Mouse (Mus musculus) hindbrain, embryonic 13.5 days (tissue): ENCODE measurements at regions not wholly inside any gene's neighbourhood (a gene's known extent, or its start where the extent isn't known, plus 50 kb on each side); places are given as distances from the start of the nearest gene placed in this dataset.

Experiments used
- ATAC-seq: fragments of 200-750 bp; cut with Nextera tagmentation; 2 replicates; pipeline ENCODE4 v1.8.0; 2017; ENCODE audit warnings: moderate TSS enrichment; ENCODE audit not compliant: low FRiP score
- H3K27ac ChIP-seq: fragments of 300-500 bp; sonication (generic); 2 replicates; pipeline ENCODE4 v1.5.1; 2015; ENCODE audit warnings: inconsistent platforms, mild to moderate bottlenecking, moderate library complexity
- H3K27me3 ChIP-seq: fragments of 300-500 bp; sonication (generic); 2 replicates; pipeline ENCODE4 v1.6.1; 2015; ENCODE audit warnings: mild to moderate bottlenecking, inconsistent platforms
- H3K36me3 ChIP-seq: fragments of 300-500 bp; sonication (generic); 2 replicates; pipeline ENCODE4 v1.6.1; 2015; ENCODE audit warnings: mild to moderate bottlenecking, inconsistent platforms
- H3K4me1 ChIP-seq: fragments of 300-500 bp; sonication (generic); replicated peaks from 2 replicates; pipeline ENCODE4 v1.6.1; 2015; ENCODE audit warnings: inconsistent platforms
- H3K4me2 ChIP-seq: fragments of 300-500 bp; sonication (generic); 2 replicates; pipeline ENCODE4 v1.6.1; 2015; ENCODE audit warnings: inconsistent platforms, mild to moderate bottlenecking, moderate library complexity
- H3K4me3 ChIP-seq: fragments of 300-500 bp; sonication (generic); 2 replicates; pipeline ENCODE4 v1.5.1; 2015; ENCODE audit warnings: mild to moderate bottlenecking, inconsistent platforms
- H3K9ac ChIP-seq: fragments of 300-500 bp; sonication (generic); 2 replicates; pipeline ENCODE4 v1.6.1; 2015; ENCODE audit warnings: mild to moderate bottlenecking, inconsistent platforms
- H3K9me3 ChIP-seq: fragments of 300-500 bp; sonication (generic); 2 replicates; pipeline ENCODE4 v1.6.1; 2016; ENCODE audit warnings: inconsistent platforms
- WGBS: fragments of 180-500 bp; shearing (Covaris S2); methylation state at CpG from one replicate; pipeline ENCODE4 v1.1.7; 2015; 5-methylcytosine and 5-hydroxymethylcytosine counted together

- no peak overlapping the region for H3K4me2 ChIP-seq
Observed at GRCm38 (mm10) chr10:102686667-102687397, 174.8 kb downstream of the Rassf9 start.

GRCm38 (mm10) chr10:102685833-102686434, 173.9 kb downstream of the Rassf9 start:
- Histone ChIP-seq H3K36me3 (no peaks in the 10 kb centered on the region), H3K4me1 (no peaks in the 10 kb centered on the region), H3K9ac (no peak overlapping the region), H3K4me3 (no peak overlapping the region), H3K27ac (no peak overlapping the region), H3K27me3 (no peaks in the 10 kb centered on the region), H3K9me3 (no peaks in the 10 kb centered on the region), H3K4me2 (no peak overlapping the region)
- 77% methylated on average over 7 of the region's 7 CpGs for WGBS
- ATAC-seq = 0 out of 2 replicates have a peak, but pooled peaks have one; percentile 13

More at GRCm38 (mm10) chr10:102686667-102687397, 174.8 kb downstream of the Rassf9 start:
- H3K27ac ChIP-seq = no peak overlapping the region
- no peak for ATAC-seq
- H3K4me1 ChIP-seq = no peaks in the 10 kb centered on the region
- no peaks in the 10 kb centered on the region for H3K36me3 ChIP-seq
- no peaks in the 10 kb centered on the region for H3K9me3 ChIP-seq
- no peak overlapping the region for H3K9ac ChIP-seq
- 77% methylated on average over 14 of the region's 14 CpGs for WGBS
- H3K27me3 ChIP-seq = no peaks in the 10 kb centered on the region
- no peak overlapping the region for H3K4me3 ChIP-seq

GRCm38 (mm10) chr10:102667359-102667758, 155.3 kb downstream of the Rassf9 start:
- H3K4me2 ChIP-seq = no peak overlapping the region
- H3K36me3 ChIP-seq = no peaks in the 10 kb centered on the region
- no peak for ATAC-seq
- no peaks in the 10 kb centered on the region for H3K4me1 ChIP-seq
- H3K9ac ChIP-seq = no peak overlapping the region
- no peaks in the 10 kb centered on the region for H3K9me3 ChIP-seq
- 79% methylated on average over 5 of the region's 5 CpGs for WGBS
- H3K4me3 ChIP-seq = no peak overlapping the region
- no peak overlapping the region for H3K27ac ChIP-seq
- no peaks in the 10 kb centered on the region for H3K27me3 ChIP-seq

GRCm38 (mm10) chr10:102659683-102660082, 147.7 kb downstream of the Rassf9 start:
- no peak overlapping the region for H3K4me3 ChIP-seq
- H3K9ac ChIP-seq = no peak overlapping the region
- WGBS = 76% methylated on average over 6 of the region's 6 CpGs
- no peaks in the 10 kb centered on the region for H3K9me3 ChIP-seq
- no peak for ATAC-seq
- H3K4me2 ChIP-seq = no peak overlapping the region
- H3K27me3 ChIP-seq = no peaks in the 10 kb centered on the region
- no peaks in the 10 kb centered on the region for H3K36me3 ChIP-seq
- H3K4me1 ChIP-seq = no peaks in the 10 kb centered on the region
- H3K27ac ChIP-seq = no peak overlapping the region

GRCm38 (mm10) chr10:102636507-102636906, 124.5 kb downstream of the Rassf9 start:
- Histone ChIP-seq H3K27ac (no peak overlapping the region), H3K4me1 (no peaks in the 10 kb centered on the region), H3K4me3 (no peak overlapping the region), H3K36me3 (no peaks in the 10 kb centered on the region), H3K9ac (no peak overlapping the region), H3K4me2 (no peak overlapping the region), H3K27me3 (no peaks in the 10 kb centered on the region), H3K9me3 (no peaks in the 10 kb centered on the region)
- no peak for ATAC-seq
- 85% methylated on average over 2 of the region's 2 CpGs for WGBS

DNA sequence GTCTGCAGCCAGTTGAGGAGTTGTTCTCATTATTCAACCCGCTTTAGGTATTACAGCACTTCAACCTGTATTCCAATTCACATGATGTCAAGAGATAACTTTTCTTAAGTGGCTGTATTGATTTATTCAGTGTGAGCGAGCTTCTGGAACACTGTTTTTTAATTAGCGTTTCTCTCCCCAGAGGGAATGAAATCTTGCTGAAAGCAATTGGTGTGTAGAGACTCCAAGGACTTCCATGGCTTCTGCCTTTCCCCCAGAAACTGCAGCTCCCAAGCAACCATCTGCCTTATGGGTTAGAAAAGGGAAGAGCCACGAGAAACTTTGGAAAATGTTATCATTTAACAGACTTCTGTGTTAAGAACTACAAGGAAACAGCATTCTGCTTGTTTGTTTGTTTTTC, 121.4 kb downstream of the Rassf9 start:
- Histone ChIP-seq H3K4me1 (no peaks in the 10 kb centered on the region), H3K4me2 (no peak overlapping the region), H3K4me3 (no peak overlapping the region), H3K9me3 (no peaks in the 10 kb centered on the region), H3K36me3 (no peaks in the 10 kb centered on the region), H3K27ac (no peak overlapping the region), H3K9ac (no peak overlapping the region), H3K27me3 (no peaks in the 10 kb centered on the region)
- no peak for ATAC-seq
- WGBS = 70% methylated on average over 4 of the region's 4 CpGs

- no peak for ATAC-seq
- H3K9ac ChIP-seq = no peak overlapping the region
- H3K4me3 ChIP-seq = no peak overlapping the region
- no peaks in the 10 kb centered on the region for H3K36me3 ChIP-seq
- H3K27ac ChIP-seq = no peak overlapping the region
- no peaks in the 10 kb centered on the region for H3K9me3 ChIP-seq
- no peak overlapping the region for H3K4me2 ChIP-seq
- H3K4me1 ChIP-seq = no peaks in the 10 kb centered on the region
- no peaks in the 10 kb centered on the region for H3K27me3 ChIP-seq
Observed at GRCm38 (mm10) chr10:102628609-102629008, 116.6 kb downstream of the Rassf9 start.

- H3K4me3 ChIP-seq = no peak overlapping the region
- H3K9ac ChIP-seq = no peak overlapping the region
- no peak overlapping the region for H3K27ac ChIP-seq
- H3K4me2 ChIP-seq = no peak overlapping the region
- H3K36me3 ChIP-seq = no peaks in the 10 kb centered on the region
- no peaks in the 10 kb centered on the region for H3K27me3 ChIP-seq
- 82% methylated on average over 3 of the region's 3 CpGs for WGBS
- no peaks in the 10 kb centered on the region for H3K4me1 ChIP-seq
- no peak for ATAC-seq
- no peaks in the 10 kb centered on the region for H3K9me3 ChIP-seq
Observed at GRCm38 (mm10) chr10:102623895-102624294, 111.9 kb downstream of the Rassf9 start.

GRCm38 (mm10) chr10:102622583-102623008, 110.6 kb downstream of the Rassf9 start:
- H3K9ac ChIP-seq = no peak overlapping the region
- no peaks in the 10 kb centered on the region for H3K9me3 ChIP-seq
- H3K27me3 ChIP-seq = no peaks in the 10 kb centered on the region
- no peaks in the 10 kb centered on the region for H3K4me1 ChIP-seq
- no peak for ATAC-seq
- no peaks in the 10 kb centered on the region for H3K36me3 ChIP-seq
- H3K4me2 ChIP-seq = no peak overlapping the region
- H3K27ac ChIP-seq = no peak overlapping the region
- 75% methylated on average over 2 of the region's 2 CpGs for WGBS
- no peak overlapping the region for H3K4me3 ChIP-seq

- Histone ChIP-seq H3K4me1 (no peaks in the 10 kb centered on the region), H3K27ac (no peak overlapping the region), H3K4me2 (no peak overlapping the region), H3K4me3 (no peak overlapping the region), H3K36me3 (no peaks in the 10 kb centered on the region), H3K9me3 (no peaks in the 10 kb centered on the region), H3K9ac (no peak overlapping the region), H3K27me3 (no peaks in the 10 kb centered on the region)
- ATAC-seq = no peak
- WGBS = 82% methylated on average over 2 of the region's 2 CpGs
Observed at GRCm38 (mm10) chr10:102618711-102619110, 106.7 kb downstream of the Rassf9 start.

GRCm38 (mm10) chr10:102615962-102616595, 104.1 kb downstream of the Rassf9 start:
- ATAC-seq = no peak
- 90% methylated on average over 10 of the region's 10 CpGs for WGBS
- H3K4me3 ChIP-seq = no peak overlapping the region
- H3K36me3 ChIP-seq = no peaks in the 10 kb centered on the region
- no peak overlapping the region for H3K4me2 ChIP-seq
- no peaks in the 10 kb centered on the region for H3K27me3 ChIP-seq
- H3K27ac ChIP-seq = no peak overlapping the region
- no peak overlapping the region for H3K9ac ChIP-seq
- H3K4me1 ChIP-seq = no peaks in the 10 kb centered on the region
- H3K9me3 ChIP-seq = no peaks in the 10 kb centered on the region
